Mouse (Mus musculus): ENCODE results near the gene Cuedc1.

DNA sequence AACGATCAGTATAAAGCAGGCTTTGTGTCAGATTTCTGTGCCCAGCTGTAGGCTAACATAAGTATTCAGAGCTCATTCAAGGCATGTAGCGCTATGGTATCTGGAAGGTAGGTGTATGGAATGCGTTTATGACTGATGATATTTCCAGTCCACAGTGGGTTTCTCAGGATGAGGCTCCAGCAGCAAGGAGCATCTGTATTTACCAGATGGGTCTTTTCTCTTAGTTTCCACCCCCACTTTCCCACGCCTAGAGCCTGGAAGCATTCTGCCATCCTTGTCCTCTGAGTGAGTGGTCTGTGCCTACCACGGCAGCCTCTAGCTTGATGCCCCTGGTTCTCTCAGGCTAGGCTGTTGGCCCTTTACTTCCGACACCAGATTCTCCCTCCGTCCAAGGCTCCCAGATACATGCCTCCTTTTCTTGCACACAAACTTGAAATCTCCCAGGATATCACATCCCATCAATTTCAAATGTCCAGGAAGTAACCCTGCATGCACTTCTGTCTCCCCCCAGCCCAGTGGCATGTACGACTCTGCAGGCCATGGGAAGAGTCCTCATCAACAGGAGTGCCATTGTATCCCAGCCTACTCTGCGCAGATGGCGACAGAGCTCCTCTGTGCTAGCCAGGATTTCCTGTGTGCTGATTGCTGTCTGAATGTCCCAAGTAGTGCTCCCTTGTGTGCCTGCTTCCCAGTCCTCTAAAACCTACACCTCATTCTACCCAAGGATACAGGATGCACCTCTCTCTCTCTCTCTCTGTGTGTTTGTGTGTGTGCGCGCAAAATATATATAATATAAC, 48.6 kb downstream of the Cuedc1 start:
- TF ChIP-seq POLR2A (IDR thresholded peaks at IDR 0.05; ENCODE audit: insufficient read depth, low read depth, low read length): no peak
- TF ChIP-seq CTCF (IDR thresholded peaks at IDR 0.05; ENCODE audit: insufficient read depth, low read depth, low read length): no peak
